Mouse (Mus musculus) embryonic facial prominence, embryonic 11.5 days (tissue): Measurements from ENCODE around the gene Cd24a. TPM values are rescaled to one million over a fixed set of nuclear protein-coding genes. Genes with fewer than 3 reads are reported as not detected.

Experiments used
- ATAC-seq: fragments of 200-750 bp; cut with Nextera tagmentation; replicated peaks from 2 replicates; pipeline ENCODE4 v1.8.0; 2017; ENCODE audit warnings: low read depth; ENCODE audit not compliant: insufficient number of reproducible peaks, low FRiP score, low TSS enrichment
- DNase-seq: peaks from one replicate; pipeline ENCODE4 v3.0.0-alpha.2; 2015; ENCODE audit warnings: low spot score
- H3K27ac ChIP-seq: fragments of 300-500 bp; sonication (generic); replicated peaks from 2 replicates; pipeline ENCODE4 v1.5.1; 2014; ENCODE audit warnings: mild to moderate bottlenecking, low read depth, low read length, control low read depth
- H3K27me3 ChIP-seq: fragments of 300-500 bp; sonication (generic); 2 replicates; pipeline ENCODE4 v1.6.1; 2014; ENCODE audit warnings: mild to moderate bottlenecking, low read length, moderate library complexity, mixed read lengths; ENCODE audit not compliant: control insufficient read depth, insufficient read depth
- H3K36me3 ChIP-seq: fragments of 300-500 bp; sonication (generic); replicated peaks from 2 replicates; pipeline ENCODE4 v1.6.1; 2014; ENCODE audit warnings: low read depth, mild to moderate bottlenecking, low read length, moderate library complexity, mixed read lengths; ENCODE audit not compliant: control insufficient read depth, insufficient read depth
- H3K4me1 ChIP-seq: fragments of 300-500 bp; sonication (generic); 2 replicates; pipeline ENCODE4 v1.6.1; 2014; ENCODE audit warnings: low read length, mixed read lengths; ENCODE audit not compliant: control insufficient read depth, insufficient read depth
- H3K4me2 ChIP-seq: fragments of 300-500 bp; sonication (generic); 2 replicates; pipeline ENCODE4 v1.6.1; 2014; ENCODE audit warnings: low read depth, mild to moderate bottlenecking, control low read depth, low read length, moderate library complexity
- H3K4me3 ChIP-seq: fragments of 300-500 bp; sonication (generic); 2 replicates; pipeline ENCODE4 v1.5.1; 2014; ENCODE audit warnings: low read depth, low read length, control low read depth
- H3K9ac ChIP-seq: fragments of 300-500 bp; sonication (generic); replicated peaks from 2 replicates; pipeline ENCODE4 v1.6.1; 2014; ENCODE audit warnings: mild to moderate bottlenecking, control low read depth, low read length
- H3K9me3 ChIP-seq: fragments of 300-500 bp; sonication (generic); replicated peaks from 2 replicates; pipeline ENCODE4 v1.6.1; 2016; ENCODE audit warnings: mild to moderate bottlenecking, low read length, inconsistent platforms, mixed read lengths; ENCODE audit not compliant: control insufficient read depth
- WGBS: fragments of 180-500 bp; shearing (Covaris S2); extraction: QIAGEN DNeasy Blood & Tissue Kit; methylation state at CpG from one replicate; pipeline ENCODE4 v1.1.7; 2014; 5-methylcytosine and 5-hydroxymethylcytosine counted together
- polyA plus RNA-seq: library from polyadenylated mRNA; unstranded; fragments of >200 nt; fragmentation: Nextera tagmentation; extraction: Ambion mirVana; gene quantifications from 2 replicates; pipeline ENCODE4 v1.2.1, GENCODE M21; 2014

The Cd24a gene
- polyA plus RNA-seq, 1 experiment from 2014 or later = 626 TPM

GRCm38 (mm10) chr10:43630634-43631033 is 52.5 kb downstream of the Cd24a start:
- 75% methylated on average over 4 of the region's 4 CpGs for WGBS
- no peak overlapping the region for H3K4me3 ChIP-seq
- no peaks in the 10 kb centered on the region for H3K4me1 ChIP-seq
- no peak overlapping the region for H3K4me2 ChIP-seq
- no peaks in the 10 kb centered on the region for H3K27me3 ChIP-seq
- H3K27ac ChIP-seq = no peak overlapping the region
- no peaks in the 10 kb centered on the region for H3K9me3 ChIP-seq
- DNase-seq (no peak), ATAC-seq (no peak)
- H3K36me3 ChIP-seq = no peaks in the 10 kb centered on the region
- H3K9ac ChIP-seq = no peak overlapping the region

- Histone ChIP-seq H3K4me3 (no peak overlapping the region), H3K36me3 (no peaks in the 10 kb centered on the region), H3K4me2 (no peak overlapping the region), H3K27ac (no peak overlapping the region), H3K4me1 (no peaks in the 10 kb centered on the region), H3K27me3 (no peaks in the 10 kb centered on the region), H3K9ac (no peak overlapping the region), H3K9me3 (no peaks in the 10 kb centered on the region)
- no peak for DNase-seq
- no peak for ATAC-seq
Observed at GRCm38 (mm10) chr10:43631049-43631448, 53.0 kb downstream of the Cd24a start.

GRCm38 (mm10) chr10:43631639-43632354 is 53.7 kb downstream of the Cd24a start:
- Histone ChIP-seq H3K27me3 (no peaks in the 10 kb centered on the region), H3K27ac (no peak overlapping the region), H3K4me2 (no peak overlapping the region), H3K9ac (no peak overlapping the region), H3K4me3 (no peak overlapping the region), H3K4me1 (no peaks in the 10 kb centered on the region), H3K9me3 (no peaks in the 10 kb centered on the region), H3K36me3 (no peaks in the 10 kb centered on the region)
- WGBS = 65% methylated on average over 2 of the region's 2 CpGs
- DNase-seq (no peak), ATAC-seq (no peak)

GRCm38 (mm10) chr10:43633117-43633516 is 55.0 kb downstream of the Cd24a start:
- Histone ChIP-seq H3K27me3 (no peaks in the 10 kb centered on the region), H3K27ac (no peak overlapping the region), H3K9me3 (no peaks in the 10 kb centered on the region), H3K4me2 (no peak overlapping the region), H3K9ac (no peak overlapping the region), H3K4me3 (no peak overlapping the region), H3K36me3 (no peaks in the 10 kb centered on the region), H3K4me1 (no peaks in the 10 kb centered on the region)
- DNase-seq (no peak), ATAC-seq (no peak)
- 90% methylated on average over 4 of the region's 4 CpGs for whole genome bisulfite sequencing

Other genes with a start within 250 kb of the Cd24a start
- gene Bend3, start 99.5 kb upstream of the Cd24a start, polyA plus RNA-seq = 6.9 and 7.1 TPM in 2 replicates
- gene Gm9803, start 54.2 kb upstream of the Cd24a start, polyA plus RNA-seq = 10.8 and 13.8 TPM in 2 replicates
- 68.1 and 68.6 TPM in 2 replicates for gene 1700021F05Rik, start 37.3 kb upstream of the Cd24a start, polyA plus RNA-seq